Mouse (Mus musculus) layer of hippocampus, adult 18-20 months (tissue): ENCODE data around the gene Dclk3. TPM values are rescaled to one million over a fixed set of nuclear protein-coding genes. Genes with fewer than 3 reads are reported as not detected.

Source experiments
- DNase-seq, 2 experiments: peaks; one replicate each; pipeline ENCODE4 v3.0.0; 2022; ENCODE audit warnings: low spot score in 2 of 2
- long read RNA-seq: library from polyadenylated mRNA; stranded (forward); transcript quantifications from one replicate; pipeline ENCODE4 v2.0.0, GENCODE M21; 2021
- total RNA-seq, 2 experiments: library from RNA; stranded (reverse); gene quantifications; 2 replicates each; pipeline ENCODE4 v1.2.3; 2021

The Dclk3 gene
- total RNA-seq = 10 to 100 TPM; 19.0 to 21.7 TPM
- long read RNA-seq, transcript Dclk3-201 (5 exons, 3,005 nt) = major isoform, 22 of 24 reads
- long read RNA-seq, partial matches to known transcripts = 1 of 24 reads
- long read RNA-seq, other reads (novel, unspliced or antisense) = 1 of 24 reads

- no peak for DNase-seq
Observed at GRCm38 (mm10) chr9:111438904-111439835, at the start of gene Dclk3. Dclk3 (plus strand) TSS chr9:111439081.

- DNase-seq = no peak
Observed at GRCm38 (mm10) chr9:111390016-111390415, 48.9 kb upstream of the Dclk3 start.

GRCm38 (mm10) chr9:111391036-111391435 is 47.8 kb upstream of the Dclk3 start:
- no peak for DNase-seq

GRCm38 (mm10) chr9:111391926-111392442 is 46.9 kb upstream of the Dclk3 start:
- DNase-seq = no peak

- no peak for DNase-seq
Observed at GRCm38 (mm10) chr9:111395265-111395664, 43.6 kb upstream of the Dclk3 start.

- DNase-seq = no peak
Observed at GRCm38 (mm10) chr9:111398059-111398458, 40.8 kb upstream of the Dclk3 start.

GRCm38 (mm10) chr9:111400089-111400488 is 38.8 kb upstream of the Dclk3 start:
- DNase-seq = no peak

- DNase-seq = no peak
Observed at GRCm38 (mm10) chr9:111403159-111403558, 35.7 kb upstream of the Dclk3 start.

- DNase-seq = no peak
Observed at GRCm38 (mm10) chr9:111404346-111405079, 34.4 kb upstream of the Dclk3 start.

GRCm38 (mm10) chr9:111405080-111405428 is 33.8 kb upstream of the Dclk3 start:
- no peak for DNase-seq

GRCm38 (mm10) chr9:111408012-111408411 is 30.9 kb upstream of the Dclk3 start:
- DNase-seq = peak in 1 of 2 experiments; percentile 66

- DNase-seq = peak in 1 of 2 experiments; percentile 53
Observed at GRCm38 (mm10) chr9:111408427-111408826, 30.5 kb upstream of the Dclk3 start.

GRCm38 (mm10) chr9:111412471-111413160 is 26.3 kb upstream of the Dclk3 start:
- DNase-seq = peak; percentile 73 to 85

GRCm38 (mm10) chr9:111421862-111422261 is 17.0 kb upstream of the Dclk3 start:
- DNase-seq = no peak

GRCm38 (mm10) chr9:111422567-111422966 is 16.3 kb upstream of the Dclk3 start:
- no peak for DNase-seq

- DNase-seq = no peak
Observed at GRCm38 (mm10) chr9:111425113-111425512, 13.8 kb upstream of the Dclk3 start.

GRCm38 (mm10) chr9:111425952-111426351 is 12.9 kb upstream of the Dclk3 start:
- peak in 1 of 2 experiments; percentile 46 for DNase-seq

GRCm38 (mm10) chr9:111427891-111428555 is 10.9 kb upstream of the Dclk3 start:
- DNase-seq = no peak

GRCm38 (mm10) chr9:111428698-111429362 is 10.1 kb upstream of the Dclk3 start:
- no peak for DNase-seq

- no peak for DNase-seq
Observed at GRCm38 (mm10) chr9:111429363-111429750, 9.5 kb upstream of the Dclk3 start.
